Mouse (Mus musculus): ENCODE data around the gene Med16. TPM values are rescaled to one million over a fixed set of nuclear protein-coding genes. Genes with fewer than 3 reads are reported as not detected.

The Med16 gene
- total RNA-seq (2023) = 61.6 TPM

DNA sequence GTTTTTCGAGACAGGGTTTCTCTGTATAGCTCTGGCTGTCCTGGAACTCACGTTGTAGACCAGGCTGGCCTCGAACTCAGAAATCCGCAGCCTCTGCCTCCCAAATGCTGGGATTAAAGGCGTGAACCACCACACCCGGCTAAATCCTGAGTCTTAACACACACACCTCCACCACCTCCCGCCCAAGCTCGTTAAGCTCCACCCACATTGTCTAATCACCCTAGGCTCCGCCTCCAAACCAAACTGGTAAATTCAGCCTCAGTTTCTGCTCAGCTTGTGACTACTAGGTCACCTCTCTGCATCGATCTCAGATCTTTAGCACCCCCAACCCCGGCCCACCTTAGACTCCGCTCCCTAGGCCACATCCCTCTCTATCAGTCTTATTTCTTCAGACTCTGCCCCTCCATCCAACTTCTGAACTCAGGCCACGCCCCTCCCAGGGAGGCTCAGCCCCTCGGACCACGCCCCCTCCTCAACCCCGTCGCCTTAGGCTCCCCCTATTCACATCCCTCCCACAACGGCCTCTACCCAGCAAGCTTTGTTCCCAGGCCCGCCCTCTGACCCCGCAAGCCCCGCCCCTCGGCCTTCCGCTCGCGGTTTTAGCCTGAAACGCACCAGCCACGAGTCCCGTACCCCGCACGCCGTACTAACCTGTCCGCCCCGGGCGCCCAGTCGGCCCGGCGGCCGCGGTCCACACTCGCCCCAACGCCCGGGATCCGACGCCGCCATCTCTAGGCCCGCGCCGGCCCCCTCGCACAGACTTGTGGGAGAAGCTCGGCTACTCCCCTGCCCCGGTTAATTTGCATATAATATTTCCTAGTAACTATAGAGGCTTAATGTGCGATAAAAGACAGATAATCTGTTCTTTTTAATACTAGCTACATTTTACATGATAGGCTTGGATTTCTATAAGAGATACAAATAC, at the start of gene Med16:
TSS of gene Med16 (minus strand) at position 757 of the 925 bp plus-strand sequence.

DNA sequence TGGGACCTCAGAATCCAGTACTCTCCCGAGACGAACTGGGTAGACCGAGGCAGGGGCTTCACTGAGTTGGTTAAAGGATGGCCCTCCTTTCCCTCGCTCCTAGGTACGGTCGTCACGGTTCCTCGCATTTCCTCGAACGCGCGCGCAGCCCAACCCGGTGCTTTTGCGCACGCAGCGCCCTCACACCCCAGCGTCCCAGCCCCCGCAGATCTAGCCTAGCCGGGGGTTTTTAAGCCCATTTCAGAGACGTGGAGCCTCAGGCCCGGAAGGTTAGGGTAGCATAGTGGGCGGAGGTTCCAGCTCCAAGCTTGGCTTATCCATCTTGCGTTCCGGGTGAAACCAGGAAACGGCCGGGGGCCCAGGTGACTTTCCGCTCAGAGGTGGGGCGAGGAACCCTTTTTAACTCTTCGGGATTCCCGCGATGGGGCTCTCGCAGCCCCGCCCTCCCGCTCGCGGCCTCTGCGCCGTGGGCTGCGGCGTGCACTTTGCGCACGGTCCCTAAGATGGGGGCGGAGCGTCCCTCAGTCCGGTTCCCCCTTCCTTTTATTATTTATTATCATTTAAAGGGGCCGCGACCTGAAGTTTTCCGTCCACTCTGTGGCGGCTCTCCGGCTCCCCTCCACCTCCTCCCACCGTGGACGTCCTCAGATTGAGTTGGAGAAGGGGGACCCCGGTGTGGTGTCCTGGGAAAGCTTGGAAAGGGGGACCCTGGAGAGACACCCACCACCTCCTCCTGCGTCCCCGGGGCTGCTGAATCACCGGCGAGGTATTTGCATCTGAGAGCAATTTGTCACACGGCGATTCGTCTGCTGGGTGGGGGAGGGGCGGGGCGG, 18.0 kb upstream of the Med16 start, which contains the start of gene Arid3a:
TSS of gene Arid3a (plus strand) at position 553 of the 833 bp plus-strand sequence.

DNA sequence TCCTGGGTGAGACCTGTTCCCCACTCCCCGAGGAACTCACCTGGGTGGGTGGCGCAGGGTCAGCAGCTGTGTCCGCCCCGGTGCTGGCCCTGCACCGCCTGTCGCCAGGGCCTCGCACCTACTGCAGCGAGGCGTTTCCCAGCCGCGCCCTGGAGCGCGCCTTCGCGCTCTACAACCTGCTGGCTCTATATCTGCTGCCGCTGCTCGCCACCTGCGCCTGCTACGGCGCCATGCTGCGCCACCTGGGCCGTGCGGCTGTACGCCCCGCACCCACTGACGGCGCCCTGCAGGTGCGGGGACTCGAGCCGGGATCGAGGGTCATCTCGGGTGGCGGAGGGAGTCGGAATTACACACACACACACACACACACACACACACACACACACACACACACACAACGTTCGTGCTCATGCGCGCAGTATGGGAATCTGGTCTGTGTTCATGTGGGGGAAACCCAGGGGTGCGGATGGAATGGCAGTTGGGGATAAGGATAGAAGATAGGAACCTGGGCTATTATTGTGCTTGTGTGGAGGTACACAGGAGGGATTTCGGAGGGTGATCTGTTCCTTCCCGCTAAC, 12.3 kb upstream of the Med16 start, which contains the start of gene R3hdm4:
TSS of gene R3hdm4 (minus strand) at position 251 of the 578 bp plus-strand sequence.

DNA sequence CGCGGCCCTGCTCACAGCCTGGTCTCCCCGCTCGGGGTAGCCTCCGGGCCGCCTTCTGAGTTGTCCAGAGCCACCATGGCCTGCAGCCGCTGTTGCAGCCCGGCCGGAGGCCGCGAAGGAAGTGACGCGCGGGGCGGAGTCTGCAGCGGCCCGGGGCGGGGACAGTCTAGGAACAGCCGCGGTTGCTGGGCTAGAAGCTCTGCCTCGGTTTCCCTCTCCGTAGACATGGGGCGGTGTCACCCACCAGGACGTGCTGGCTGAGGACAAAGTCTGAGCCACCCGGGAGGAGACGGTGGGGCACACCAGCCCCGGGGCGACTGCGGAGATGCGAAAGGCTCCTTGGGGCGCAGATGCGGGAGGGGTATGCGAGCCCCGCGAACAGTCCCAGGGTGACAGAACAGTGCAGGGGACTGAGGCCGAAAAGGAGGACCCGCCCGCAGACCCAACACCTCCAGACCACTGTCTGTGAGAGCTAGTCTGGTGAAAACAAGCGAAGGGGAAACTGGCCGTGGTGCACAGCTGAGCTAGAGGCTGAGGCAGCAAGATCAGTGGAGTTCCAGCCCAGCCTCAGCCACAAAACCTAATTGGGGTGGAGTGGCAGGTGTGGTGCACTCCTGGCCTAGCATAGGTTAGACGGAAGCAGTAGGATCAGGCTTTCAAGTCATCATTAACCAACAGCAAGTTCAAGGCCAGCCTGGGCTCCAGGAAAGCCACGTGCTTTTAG, 8.2 kb upstream of the Med16 start, which contains the start of gene Kiss1r:
TSS of gene Kiss1r (plus strand) at position 164 of the 724 bp plus-strand sequence.

DNA sequence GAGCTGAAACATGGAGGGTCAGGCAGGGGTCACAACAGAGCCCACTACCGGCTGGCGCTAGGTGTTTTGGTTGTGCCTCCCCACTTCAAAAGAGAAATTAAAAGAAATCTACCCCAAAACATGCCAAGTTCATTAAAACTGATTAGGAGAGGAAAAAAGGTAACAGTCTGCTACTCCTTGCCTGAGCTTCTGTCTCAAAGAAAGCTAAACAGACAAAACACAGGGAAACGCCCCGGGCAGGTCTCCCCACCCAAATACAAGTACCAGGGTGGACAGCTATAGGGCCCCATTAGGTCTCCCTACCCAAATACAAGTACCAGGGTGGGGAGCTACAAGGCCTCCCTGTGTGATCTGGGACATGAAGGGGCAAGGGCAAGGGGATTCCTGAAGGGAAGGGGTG, 1.8 kb upstream of the Med16 start, which contains the start of gene Gm26602:
TSS of gene Gm26602 (plus strand) at position 301 of the 400 bp plus-strand sequence.

DNA sequence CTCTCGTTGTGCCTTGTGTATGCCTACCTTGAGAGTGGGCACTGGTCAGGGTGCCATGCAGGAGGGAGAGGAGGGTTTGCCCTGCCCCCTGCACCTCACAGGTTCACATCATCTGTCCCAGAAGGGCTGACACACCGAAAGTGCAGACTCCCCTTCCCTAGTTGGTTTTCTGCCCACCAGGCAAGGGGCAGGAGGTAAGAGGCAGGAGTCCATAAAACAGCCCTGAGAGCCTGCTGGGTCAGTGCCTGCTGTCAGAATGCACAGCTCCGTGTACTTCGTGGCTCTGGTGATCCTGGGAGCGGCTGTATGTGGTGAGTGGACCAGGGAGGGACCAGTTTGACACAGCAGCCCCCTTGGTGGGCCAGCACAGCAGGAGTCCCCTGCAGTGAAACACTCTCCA, 18.1 kb downstream of the Med16 start, which contains the start of gene Cfd:
TSS of gene Cfd (plus strand) at position 184 of the 400 bp plus-strand sequence.

DNA sequence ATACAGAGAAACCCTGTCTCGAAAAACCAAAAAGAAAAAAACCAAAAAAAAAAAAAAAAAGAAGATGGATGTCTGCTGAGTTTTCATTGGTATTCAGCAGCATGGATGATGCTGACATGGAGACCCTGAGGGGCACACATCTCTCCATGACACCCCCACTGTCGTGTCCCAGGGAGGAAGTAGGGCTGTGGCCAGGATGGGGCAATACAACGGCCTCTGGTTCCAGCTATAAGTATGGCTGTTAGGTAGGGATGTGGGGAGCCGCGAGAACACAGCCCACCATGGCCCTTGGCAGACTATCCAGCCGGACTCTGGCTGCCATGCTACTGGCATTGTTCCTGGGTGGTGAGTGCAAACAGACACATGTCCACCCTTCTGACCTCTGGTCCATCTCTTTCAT, 22.7 kb downstream of the Med16 start, which contains the start of gene Elane:
TSS of gene Elane (plus strand) at position 194 of the 400 bp plus-strand sequence.

DNA sequence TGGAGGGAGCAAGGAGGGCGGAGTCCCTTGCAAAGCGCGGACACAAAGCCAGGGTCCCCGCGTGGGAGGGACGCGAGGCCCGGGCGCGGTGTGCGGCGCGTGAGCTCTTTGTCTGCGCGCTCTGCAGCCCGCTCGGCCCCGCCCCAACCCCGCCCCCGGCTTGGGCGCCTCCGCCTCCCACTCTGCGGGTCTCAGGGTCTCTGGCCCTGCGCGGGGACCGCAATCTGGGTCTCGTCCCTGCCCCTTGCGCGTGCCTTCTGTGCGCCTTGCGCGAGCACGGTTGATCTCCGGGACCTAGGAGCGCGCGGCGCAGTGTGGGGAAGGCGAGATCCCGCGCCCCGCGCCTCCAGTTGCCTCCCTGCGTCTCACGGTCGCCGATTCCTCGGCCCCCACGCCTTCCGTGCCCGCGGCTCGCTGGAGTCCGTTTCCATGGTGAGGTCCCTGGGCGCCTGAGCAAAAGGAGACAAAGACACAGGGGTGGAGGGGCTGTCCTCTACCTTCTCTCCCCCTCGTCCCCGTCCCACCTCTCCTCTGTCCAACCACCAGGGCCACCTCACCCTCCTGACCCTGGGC, 34.3 kb downstream of the Med16 start, which contains the start of the genes Prtn3 and Plppr3:
TSS of gene Prtn3 (plus strand) at position 187 of the 573 bp plus-strand sequence.
TSS of gene Plppr3 (minus strand) at position 345 of the 573 bp plus-strand sequence.

DNA sequence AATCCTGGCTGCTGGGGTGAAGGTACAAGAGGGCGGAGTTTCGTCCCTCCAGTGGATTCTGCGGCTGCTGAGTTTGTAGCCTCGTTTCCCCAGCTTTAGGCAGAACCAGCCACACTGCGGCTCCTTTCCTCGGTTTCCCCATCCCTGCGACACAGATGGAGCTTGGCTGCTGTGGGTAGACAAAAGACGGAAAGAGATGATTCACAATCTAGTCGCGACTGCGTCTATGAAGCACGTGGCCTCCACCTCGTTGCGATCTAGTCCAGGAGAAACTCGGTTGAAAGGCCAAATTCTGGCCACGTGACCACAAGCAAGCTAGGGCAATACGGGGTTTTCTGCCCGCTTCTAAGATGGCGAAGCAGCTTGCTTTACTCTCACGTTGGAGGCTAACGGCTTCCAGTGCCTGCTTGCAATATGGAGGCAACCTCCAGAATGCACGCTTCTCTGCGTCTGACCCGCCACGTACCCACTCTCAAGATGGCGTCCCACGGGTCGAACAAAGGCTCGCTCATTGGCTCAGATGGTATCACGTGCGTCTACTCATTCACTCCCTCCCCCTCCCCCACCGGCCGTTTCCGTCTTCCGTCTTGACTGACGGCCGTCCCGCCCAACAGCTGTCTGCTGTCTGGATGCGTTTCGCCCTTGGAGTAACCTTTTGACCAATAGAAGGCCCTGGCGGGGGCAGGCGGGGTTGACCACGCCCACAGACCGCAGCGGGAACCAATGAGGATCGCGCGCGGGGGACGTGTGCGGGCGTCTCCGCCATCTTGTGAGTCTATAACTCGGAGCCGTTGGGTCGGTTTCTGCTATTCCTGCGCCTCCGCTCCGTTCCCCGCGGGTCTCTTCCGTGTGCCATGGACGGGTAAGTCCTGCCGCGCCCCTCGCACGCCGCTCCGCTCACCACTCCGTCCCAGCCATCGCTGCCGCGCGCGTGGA, 54.6 kb downstream of the Med16 start, which contains the start of gene Ptbp1:
TSS of gene Ptbp1 (plus strand) at position 568 of the 936 bp plus-strand sequence.

Other genes with a start within 250 kb of the Med16 start
- gene Madcam1, start 244.4 kb downstream of the Med16 start, total RNA-seq (2023) = not detected
- gene Tpgs1, start 239.6 kb downstream of the Med16 start, total RNA-seq (2023) = 16.9 TPM
- gene Cdc34, start 226.7 kb downstream of the Med16 start, total RNA-seq (2023) = 74.7 TPM
- 3.1 TPM for gene Gzmm, start 219.9 kb downstream of the Med16 start, total RNA-seq (2023)
- gene Bsg, start 204.4 kb downstream of the Med16 start, total RNA-seq (2023) = 108 TPM
- not detected for gene Hcn2, start 192.3 kb downstream of the Med16 start, total RNA-seq (2023)
- 71.2 TPM for gene Polrmt, start 162.3 kb downstream of the Med16 start, total RNA-seq (2023)
- not detected for gene Fgf22, start 153.8 kb downstream of the Med16 start, total RNA-seq (2023)
- 62.8 TPM for gene Rnf126, start 142.0 kb downstream of the Med16 start, total RNA-seq (2023)
- 1.1 TPM for gene Fstl3, start 131.7 kb downstream of the Med16 start, total RNA-seq (2023)
- not detected for gene Prss57, start 118.0 kb downstream of the Med16 start, total RNA-seq (2023)
- gene Palm, start 115.4 kb downstream of the Med16 start, total RNA-seq (2023) = 5.8 TPM
- not detected for gene Misp, start 87.9 kb downstream of the Med16 start, total RNA-seq (2023)
- gene Ptbp1, start 54.5 kb downstream of the Med16 start, total RNA-seq (2023) = 606 TPM
- not detected for gene Prtn3, start 34.4 kb downstream of the Med16 start, total RNA-seq (2023)
- not detected for gene Plppr3, start 34.3 kb downstream of the Med16 start, total RNA-seq (2023)
- not detected for gene Elane, start 22.7 kb downstream of the Med16 start, total RNA-seq (2023)
- not detected for gene Cfd, start 18.1 kb downstream of the Med16 start, total RNA-seq (2023)
- not detected for gene Gm26602, start 1.9 kb upstream of the Med16 start, total RNA-seq (2023)
- gene Kiss1r, start 8.0 kb upstream of the Med16 start, total RNA-seq (2023) = 0.73 TPM
- 102 TPM for gene R3hdm4, start 12.3 kb upstream of the Med16 start, total RNA-seq (2023)
- 7.3 TPM for gene Arid3a, start 18.1 kb upstream of the Med16 start, total RNA-seq (2023)
- gene Wdr18, start 51.2 kb upstream of the Med16 start, total RNA-seq (2023) = 48.8 TPM
- gene Grin3b, start 61.8 kb upstream of the Med16 start, total RNA-seq (2023) = 0.58 TPM
- gene Tmem259, start 75.4 kb upstream of the Med16 start, total RNA-seq (2023) = 142 TPM
- gene Cnn2, start 79.7 kb upstream of the Med16 start, total RNA-seq (2023) = 499 TPM
- gene Abca7, start 87.6 kb upstream of the Med16 start, total RNA-seq (2023) = 82.9 TPM
- gene Arhgap45, start 107.7 kb upstream of the Med16 start, total RNA-seq (2023) = 806 TPM
- 68.7 TPM for gene Polr2e, start 130.9 kb upstream of the Med16 start, total RNA-seq (2023)
- 131 TPM for gene Gpx4, start 138.2 kb upstream of the Med16 start, total RNA-seq (2023)
- 99.0 TPM for gene Sbno2, start 196.6 kb upstream of the Med16 start, total RNA-seq (2023)
- gene Stk11, start 206.9 kb upstream of the Med16 start, total RNA-seq (2023) = 128 TPM
- 159 TPM for gene Atp5d, start 229.7 kb upstream of the Med16 start, total RNA-seq (2023)
- 24.5 TPM for gene Cbarp, start 231.9 kb upstream of the Med16 start, total RNA-seq (2023)
- gene Midn, start 239.3 kb upstream of the Med16 start, total RNA-seq (2023) = 121 TPM